Mouse (Mus musculus) splenic B cell, adult 2 months (primary cell): ENCODE results near the gene Taf6.
"Not testable (repeated sequence)": the region's sequence is repeated elsewhere in the genome, so short reads cannot be mapped to it uniquely, and the experiment has no call there.

Experiments used
- DNase-seq: peaks from one replicate; pipeline ENCODE4 v3.0.0-alpha.2; 2011; ENCODE audit warnings: low read depth, low spot score
- H3K27me3 ChIP-seq: 2 replicates; pipeline ENCODE4 v1.6.1; 2012; ENCODE audit warnings: mild to moderate bottlenecking, low read length, moderate library complexity, mixed read lengths; ENCODE audit not compliant: control insufficient read depth, poor library complexity, insufficient read depth, severe bottlenecking
- H3K36me3 ChIP-seq: 2 replicates; pipeline ENCODE4 v1.6.1; 2012; ENCODE audit warnings: mild to moderate bottlenecking, low read length, moderate library complexity, mixed read lengths; ENCODE audit not compliant: control insufficient read depth, poor library complexity, insufficient read depth, severe bottlenecking

The Taf6 gene

GRCm38 (mm10) chr5:138186950-138187638, at the start of gene Taf6, which contains the start of gene Cnpy4:
TSS of gene Taf6 (minus strand) at chr5:138187451.
TSS of gene Cnpy4 (plus strand) at chr5:138187485.
- H3K27me3 ChIP-seq: no peaks in the 10 kb centered on the region
- peak; percentile 94 for DNase-seq
- H3K36me3 ChIP-seq: no peaks in the 10 kb centered on the region; the same call in none of the 2 replicates

GRCm38 (mm10) chr5:138234224-138234623, 47.0 kb upstream of the Taf6 start:
- Histone ChIP-seq H3K36me3 (no peaks in the 10 kb centered on the region), H3K27me3 (no peaks in the 10 kb centered on the region)
- DNase-seq: no peak

GRCm38 (mm10) chr5:138233778-138234177, 46.5 kb upstream of the Taf6 start:
- Histone ChIP-seq H3K36me3 (no peaks in the 10 kb centered on the region), H3K27me3 (no peaks in the 10 kb centered on the region)
- no peak for DNase-seq

- Histone ChIP-seq H3K36me3 (no peaks in the 10 kb centered on the region), H3K27me3 (no peaks in the 10 kb centered on the region)
- no peak for DNase-seq
These were observed 42.3 kb upstream of the Taf6 start for GRCm38 (mm10) chr5:138229511-138229910.

GRCm38 (mm10) chr5:138228026-138228425, 40.8 kb upstream of the Taf6 start:
- no peaks in the 10 kb centered on the region for H3K27me3 ChIP-seq
- H3K36me3 ChIP-seq: no peaks in the 10 kb centered on the region
- DNase-seq: peak; percentile 53

- H3K27me3 ChIP-seq: no peaks in the 10 kb centered on the region
- DNase-seq: peak; percentile 43
These were observed 40.1 kb upstream of the Taf6 start for GRCm38 (mm10) chr5:138227367-138227766.

GRCm38 (mm10) chr5:138226491-138226890, 39.2 kb upstream of the Taf6 start:
- Histone ChIP-seq H3K36me3 (no peaks in the 10 kb centered on the region), H3K27me3 (no peaks in the 10 kb centered on the region)
- no peak for DNase-seq

More at GRCm38 (mm10) chr5:138227367-138227766, 40.1 kb upstream of the Taf6 start:
- no peaks in the 10 kb centered on the region for H3K36me3 ChIP-seq

- DNase-seq: no peak
- no peaks in the 10 kb centered on the region for H3K36me3 ChIP-seq
- no peaks in the 10 kb centered on the region for H3K27me3 ChIP-seq
These were observed 38.4 kb upstream of the Taf6 start, which contains the start of gene Nxpe5 for GRCm38 (mm10) chr5:138225700-138226099. TSS of gene Nxpe5 (plus strand) at chr5:138225898.

- no peak for DNase-seq
- H3K36me3 ChIP-seq: no peaks in the 10 kb centered on the region
- no peaks in the 10 kb centered on the region for H3K27me3 ChIP-seq
These were observed 36.0 kb upstream of the Taf6 start for GRCm38 (mm10) chr5:138223287-138223686.

GRCm38 (mm10) chr5:138222111-138222510, 34.9 kb upstream of the Taf6 start:
- no peaks in the 10 kb centered on the region for H3K36me3 ChIP-seq
- no peaks in the 10 kb centered on the region for H3K27me3 ChIP-seq
- DNase-seq: peak; percentile 84

GRCm38 (mm10) chr5:138219864-138220263, 32.6 kb upstream of the Taf6 start:
- H3K36me3 ChIP-seq: no peaks in the 10 kb centered on the region
- no peaks in the 10 kb centered on the region for H3K27me3 ChIP-seq
- no peak for DNase-seq

- DNase-seq: peak; percentile 26
- H3K27me3 ChIP-seq, H3K36me3 ChIP-seq: not testable (repeated sequence)
These were observed 29.4 kb upstream of the Taf6 start for GRCm38 (mm10) chr5:138216632-138217031.

- Histone ChIP-seq H3K36me3 (no peaks in the 10 kb centered on the region), H3K27me3 (no peaks in the 10 kb centered on the region)
- no peak for DNase-seq
These were observed 20.6 kb upstream of the Taf6 start for GRCm38 (mm10) chr5:138207873-138208272.

- Histone ChIP-seq H3K36me3 (no peaks in the 10 kb centered on the region), H3K27me3 (no peaks in the 10 kb centered on the region)
- DNase-seq: no peak
These were observed 20.0 kb upstream of the Taf6 start for GRCm38 (mm10) chr5:138207253-138207652.

GRCm38 (mm10) chr5:138202086-138202485, 14.8 kb upstream of the Taf6 start:
- no peak for DNase-seq
- H3K36me3 ChIP-seq: no peaks in the 10 kb centered on the region
- H3K27me3 ChIP-seq: no peaks in the 10 kb centered on the region

GRCm38 (mm10) chr5:138199576-138199975, 12.3 kb upstream of the Taf6 start:
- no peak for DNase-seq
- no peaks in the 10 kb centered on the region for H3K27me3 ChIP-seq
- no peaks in the 10 kb centered on the region for H3K36me3 ChIP-seq
